Mouse (Mus musculus) lung, adult 18-20 months (tissue): ENCODE data around the gene Carnmt1.
A peak's percentile ranks its signal among the peaks of the same experiment; 100 is the strongest.

ENCODE experiments used
- DNase-seq, 2 experiments: peaks; one replicate each; pipeline ENCODE4 v3.0.0; 2022; ENCODE audit warnings: mixed read lengths in 2 of 2

Carnmt1 gene

DNA sequence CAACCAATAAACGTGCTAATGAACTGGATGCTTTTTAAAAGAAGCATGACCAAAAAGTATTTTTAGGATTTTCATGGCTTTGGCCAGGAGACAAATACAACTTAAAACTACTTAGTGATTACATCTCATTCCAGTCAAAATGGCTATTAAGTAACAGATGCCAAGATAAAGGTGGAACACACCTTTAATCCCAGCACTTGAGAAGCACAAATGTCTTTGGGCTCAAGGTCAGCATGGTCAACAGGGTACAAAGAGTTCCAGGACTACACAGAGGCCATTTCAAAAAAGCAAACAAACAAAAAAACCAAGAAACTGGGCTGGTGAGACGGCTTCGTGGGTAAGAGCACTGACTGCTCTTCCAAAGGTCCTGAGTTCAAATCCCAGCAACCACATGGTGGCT lies 49.8 kb downstream of the Carnmt1 start:
- no peak for DNase-seq

DNA sequence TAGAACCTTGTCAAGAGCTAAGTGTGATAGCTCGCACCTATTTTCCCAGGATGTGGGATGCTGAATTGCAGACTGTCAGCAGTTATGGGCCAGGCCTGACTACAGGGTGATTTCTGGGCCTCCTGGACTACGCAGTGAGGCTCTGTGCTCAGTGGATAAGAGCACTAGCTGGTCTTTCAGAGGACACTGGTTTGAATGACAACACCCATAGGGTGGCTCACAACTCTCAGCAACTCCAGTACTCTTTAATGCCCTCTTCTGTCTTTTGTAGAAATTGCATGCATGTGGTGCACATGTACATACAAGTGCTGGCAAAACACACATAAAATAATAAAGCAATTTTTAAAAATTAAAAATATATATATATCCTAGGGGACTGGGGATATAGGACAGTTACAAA lies 54.6 kb downstream of the Carnmt1 start:
- no peak for DNase-seq

DNA sequence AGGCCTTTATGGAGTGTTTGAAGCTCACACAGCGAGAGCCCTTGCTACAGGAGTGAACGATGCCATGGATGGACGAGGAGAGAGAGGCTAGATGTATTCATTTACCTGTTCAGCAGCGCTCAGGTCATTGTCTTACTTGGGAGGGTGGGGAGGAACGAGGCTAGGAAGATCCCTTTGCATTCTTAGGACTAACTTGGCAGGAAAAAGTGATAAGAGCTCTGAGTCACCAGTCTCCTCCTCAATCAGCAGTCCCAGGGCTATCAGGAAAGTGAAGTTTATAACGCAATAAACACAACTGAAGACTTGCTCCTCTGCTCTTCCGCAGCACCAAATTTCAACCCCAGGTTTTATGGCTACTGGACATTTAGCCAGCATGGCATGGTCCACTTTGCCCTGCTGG lies 59.7 kb downstream of the Carnmt1 start:
- DNase-seq, result no peak

DNA sequence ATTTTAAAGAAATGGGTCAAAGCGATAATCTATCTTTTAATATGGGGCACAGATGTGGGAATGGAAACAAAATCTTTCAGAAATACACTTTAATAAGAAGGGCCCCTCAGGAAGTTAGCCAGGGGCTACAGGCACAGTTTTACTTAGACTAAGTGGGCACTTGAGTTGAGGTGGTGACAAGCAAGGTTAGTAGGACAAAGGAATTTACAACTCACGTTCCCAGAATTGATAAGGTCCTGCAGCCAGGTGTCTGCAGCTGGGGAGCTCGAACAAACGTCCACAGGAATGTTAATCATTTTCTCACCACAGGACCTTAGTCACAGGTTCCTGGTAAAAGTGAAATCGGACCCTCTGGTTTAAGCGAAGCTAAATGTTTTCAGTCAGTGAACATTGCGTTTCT lies 60.5 kb downstream of the Carnmt1 start:
- DNase-seq, result no peak

DNA sequence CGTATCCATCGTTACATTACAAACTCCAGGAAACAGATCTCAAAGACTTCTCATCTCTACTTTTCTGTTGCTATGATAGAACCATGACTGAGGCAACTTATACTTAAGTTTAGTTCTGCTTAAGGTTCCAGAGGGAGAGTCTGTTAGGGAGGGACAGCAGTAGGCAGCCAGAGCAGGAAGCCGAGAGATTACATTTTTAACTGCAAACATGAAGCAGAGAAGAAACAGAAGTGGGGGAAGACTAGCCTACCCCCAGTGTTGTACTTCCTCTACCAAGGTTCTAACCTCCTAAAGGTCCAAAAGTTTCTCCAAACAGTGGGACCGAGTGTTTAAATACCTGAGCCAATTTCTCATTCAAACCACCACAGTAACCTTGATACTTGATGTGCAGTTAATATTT lies 65.3 kb downstream of the Carnmt1 start:
- no peak for DNase-seq

DNA sequence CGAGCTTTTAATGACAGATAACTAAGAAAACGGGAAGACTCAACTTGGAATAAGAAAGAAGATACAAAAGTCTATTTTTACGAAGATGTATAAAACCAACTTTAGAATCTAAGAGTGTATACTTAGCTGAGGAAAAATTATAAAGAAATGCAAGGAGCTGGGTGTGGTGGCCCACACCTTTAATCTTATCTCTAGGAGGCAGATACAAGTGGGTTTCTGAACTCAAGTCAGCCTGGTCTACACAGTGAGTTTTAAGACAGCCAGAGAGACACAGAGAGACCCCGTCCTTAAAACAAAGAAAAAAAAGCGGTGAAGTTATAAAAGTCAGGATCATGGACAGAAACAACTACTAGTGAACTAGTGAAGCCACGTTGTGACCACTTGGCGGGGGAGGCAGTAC lies 68.6 kb downstream of the Carnmt1 start:
- no peak for DNase-seq

DNA sequence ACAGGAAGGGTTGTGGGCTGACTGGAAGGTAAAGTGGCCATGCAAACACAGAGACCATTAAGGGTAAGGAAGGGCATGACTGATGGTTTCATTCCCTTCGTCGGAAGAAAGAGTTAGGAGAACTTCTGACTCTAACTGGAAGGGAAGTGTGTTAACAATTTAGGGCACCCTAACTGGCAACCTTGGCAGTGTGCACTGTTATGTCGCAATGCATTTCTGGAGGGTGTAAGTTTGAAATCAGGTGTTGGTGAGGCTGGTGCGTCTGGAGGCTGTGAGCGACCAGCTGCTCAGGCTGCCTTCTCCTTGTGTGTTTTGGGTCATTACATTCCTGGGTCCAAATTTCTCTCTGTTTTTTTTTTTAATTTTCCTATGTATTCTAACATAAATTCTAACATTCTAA lies 73.4 kb downstream of the Carnmt1 start:
- peak; percentile 71 to 75 for DNase-seq

DNA sequence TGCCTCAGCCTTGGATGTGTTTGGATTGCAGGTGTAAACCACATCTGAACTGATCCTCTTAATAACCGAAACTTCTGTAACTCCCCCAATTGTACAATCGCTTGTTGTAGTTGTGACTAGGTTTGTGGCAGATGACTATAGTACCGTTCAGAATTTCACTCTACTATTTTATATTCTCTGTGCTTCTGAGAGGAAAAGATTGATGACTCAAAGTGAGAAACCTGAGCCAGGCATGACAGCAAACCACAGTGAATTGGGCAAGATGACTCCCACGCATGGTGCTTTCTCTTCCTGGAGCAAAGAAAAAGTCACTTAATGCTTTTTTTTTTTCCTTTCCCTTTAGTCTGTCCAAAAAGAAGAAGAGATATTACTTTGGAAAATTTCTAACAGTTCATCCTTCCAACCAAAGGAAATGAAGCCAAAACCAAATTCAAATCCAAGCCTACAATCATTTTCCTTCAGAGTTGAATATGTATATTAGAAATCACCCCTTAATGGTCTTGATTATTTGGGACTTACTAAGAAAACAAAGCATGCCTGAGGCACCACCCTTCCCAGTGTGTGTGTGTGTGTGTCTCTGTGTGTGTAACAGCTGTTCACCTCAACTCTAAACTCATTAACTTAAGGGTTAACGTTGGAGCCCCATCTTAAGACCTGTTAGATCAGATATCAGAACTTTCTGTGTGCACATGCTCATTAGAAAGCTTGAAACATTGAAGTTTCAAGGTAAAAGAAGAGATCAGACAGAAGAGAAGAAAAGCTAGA lies 76.2 kb downstream of the Carnmt1 start:
- no peak for DNase-seq

DNA sequence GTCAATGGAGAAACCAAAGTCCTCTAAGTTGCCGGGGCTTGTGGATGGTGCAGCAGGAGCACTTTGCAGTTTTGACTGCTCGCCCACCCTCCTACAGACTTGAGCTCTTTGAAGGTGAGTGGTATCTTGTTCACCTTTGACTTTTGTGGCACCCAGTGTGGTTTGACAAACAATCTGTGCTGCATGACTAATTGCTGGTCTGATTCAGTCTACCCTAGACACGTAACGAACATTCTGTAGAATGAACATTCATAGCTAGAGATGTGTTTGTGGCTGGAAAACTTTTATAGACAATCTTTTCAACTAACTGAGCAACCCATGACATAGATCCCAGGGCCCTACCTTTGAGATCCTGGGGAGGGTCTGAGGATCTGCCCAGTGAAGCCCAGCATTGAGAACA lies 76.8 kb downstream of the Carnmt1 start:
- no peak for DNase-seq

DNA sequence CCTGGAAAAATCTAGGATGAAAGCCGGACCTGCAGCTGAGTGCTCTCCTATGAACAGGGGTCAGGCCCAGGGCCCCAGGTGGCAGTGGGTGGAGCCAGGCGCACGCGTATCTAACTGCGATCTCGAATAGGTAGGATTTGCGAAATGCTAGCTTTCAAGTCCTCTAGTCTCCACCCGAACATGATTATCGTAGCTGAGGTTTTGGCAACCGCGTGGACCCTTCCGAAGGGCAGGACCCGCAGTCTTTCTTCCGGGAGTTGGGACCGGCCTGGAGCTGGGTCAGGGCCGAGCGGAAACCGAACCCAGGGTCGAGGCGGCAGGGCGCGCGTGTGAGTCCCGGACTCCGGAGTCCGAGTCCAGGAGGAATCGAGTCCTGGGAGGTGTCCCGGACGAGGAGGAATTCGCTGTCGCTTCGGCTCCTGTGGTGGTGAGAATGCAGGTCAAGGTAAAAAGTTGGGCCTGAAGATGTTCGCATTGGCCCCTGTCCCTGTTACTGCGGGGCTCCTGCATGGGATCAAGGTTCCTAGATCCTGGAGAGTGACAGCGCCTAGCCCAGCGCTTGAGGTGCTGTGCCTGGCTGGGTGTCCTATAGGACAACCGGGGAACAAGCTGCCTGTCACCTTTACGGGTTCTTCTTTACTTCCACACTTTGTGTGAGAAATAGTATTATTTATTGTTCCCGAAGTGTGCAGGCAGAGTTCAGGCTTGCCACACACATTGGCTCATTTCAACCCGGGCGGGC lies 79.2 kb downstream of the Carnmt1 start, which contains the start of gene Trpm6:
Gene Trpm6 (plus strand): TSS at position 386 of the 742 bp plus-strand sequence.
- peak; percentile 73 to 82 for DNase-seq
